Mouse (Mus musculus) 416B (cell line): Measurements from ENCODE around the gene Gm37240.

Source experiments
- DNase-seq: peaks from one replicate; pipeline ENCODE4 v3.0.0; 2011; ENCODE audit warnings: low read depth

Gene Gm37240

DNA sequence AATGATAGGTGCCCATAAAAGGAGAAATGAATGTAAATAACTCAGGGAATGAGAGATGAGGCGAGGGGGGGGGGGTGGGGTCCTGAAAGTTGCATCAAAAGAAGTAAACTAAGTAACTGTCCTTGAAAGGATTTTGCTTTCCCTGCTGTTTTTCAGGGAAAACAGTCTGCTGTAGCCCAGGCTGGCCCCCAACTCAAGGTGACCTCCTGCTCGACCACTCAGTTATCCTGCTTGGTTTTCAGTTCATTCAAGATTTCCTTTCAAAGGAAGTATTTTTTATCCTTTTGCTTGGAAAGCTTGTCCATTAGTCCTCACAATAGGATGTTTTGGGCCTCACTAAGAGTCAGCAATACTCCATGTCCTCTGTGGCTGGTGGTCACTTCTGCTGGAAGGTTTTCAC is 547.4 kb downstream of the Gm37240 start:
- DNase-seq = no peak

DNA sequence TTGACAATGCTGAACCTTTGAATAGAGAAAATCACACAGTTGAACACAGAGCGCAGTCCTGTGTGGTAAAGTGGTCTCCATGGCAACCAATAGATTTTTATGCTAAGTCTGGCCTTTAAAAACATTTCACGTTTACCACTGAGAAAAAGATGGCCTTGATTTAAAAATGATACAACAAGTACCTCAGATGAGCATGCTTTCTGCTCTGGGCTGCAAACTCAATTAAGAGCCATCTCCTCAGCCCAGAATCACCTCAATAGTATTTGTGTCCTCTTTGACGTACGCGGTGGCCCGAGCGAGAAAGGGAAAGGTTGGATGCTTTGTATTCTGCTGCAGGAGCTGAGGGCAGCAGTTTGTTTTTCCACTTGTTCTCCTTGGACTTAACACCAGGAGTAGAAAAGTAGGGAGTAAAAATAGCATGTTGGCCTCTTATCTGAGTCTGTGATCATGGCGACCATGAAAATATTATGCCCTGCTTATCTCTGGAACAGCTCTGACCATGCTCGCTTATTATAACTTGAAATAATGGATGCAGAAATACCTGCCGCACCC is 548.0 kb downstream of the Gm37240 start:
- DNase-seq = no peak

DNA sequence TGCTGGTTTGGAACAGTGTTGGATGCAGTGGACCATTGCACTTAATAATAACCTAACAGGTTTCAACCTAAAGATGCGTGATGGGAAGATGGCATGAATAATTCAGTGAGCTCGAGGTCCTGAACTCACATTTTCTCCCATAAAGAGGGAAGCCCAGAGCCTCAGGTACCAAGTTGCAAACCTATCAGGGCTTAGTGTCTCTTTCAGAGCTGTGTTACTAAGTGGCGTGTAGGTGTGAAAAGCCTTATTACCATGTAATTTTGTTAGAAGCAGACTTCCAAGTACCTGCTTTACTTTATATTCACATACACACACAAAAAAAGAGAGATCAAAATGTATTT is 548.6 kb downstream of the Gm37240 start:
- no peak for DNase-seq

DNA sequence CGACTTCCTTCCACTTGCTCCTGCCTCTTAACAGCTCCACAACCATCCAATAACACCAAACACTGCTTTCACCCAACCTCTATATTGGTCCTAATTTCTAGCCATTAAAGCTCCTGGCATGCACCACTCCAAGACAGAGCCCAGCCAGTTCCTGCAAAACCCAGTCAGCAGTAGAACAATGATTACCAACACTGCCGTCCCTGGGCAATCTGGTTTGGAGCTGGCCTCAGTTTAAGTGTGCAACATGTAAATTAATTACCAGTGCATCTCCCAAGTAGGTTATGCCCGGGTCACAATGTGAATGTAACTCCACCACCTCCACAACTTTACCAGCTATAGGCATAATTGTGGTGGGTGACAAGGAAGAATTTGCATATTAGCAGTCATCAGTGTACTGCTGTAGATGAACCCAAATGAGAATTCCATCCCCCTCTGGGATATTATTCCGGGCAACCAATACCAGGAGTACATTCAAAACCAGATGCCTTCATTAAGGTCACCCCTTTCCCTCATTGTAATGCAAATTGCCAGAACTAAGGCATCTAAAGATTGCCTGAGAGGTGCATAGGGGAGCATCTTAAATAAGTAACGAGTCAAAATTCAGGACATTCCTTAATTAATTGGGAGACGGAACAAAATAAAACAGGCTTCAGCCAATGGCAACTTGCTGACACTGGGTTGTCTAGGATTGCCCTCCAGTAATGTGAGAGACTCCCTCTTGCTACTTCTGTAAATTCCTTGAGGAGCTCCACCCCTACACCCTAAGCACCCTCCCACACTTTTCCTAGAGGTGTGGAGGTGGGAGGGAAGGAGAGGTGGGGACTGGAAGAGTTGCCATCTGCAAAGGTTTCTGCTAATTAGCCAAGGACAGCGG is 549.2 kb downstream of the Gm37240 start:
- no peak for DNase-seq

DNA sequence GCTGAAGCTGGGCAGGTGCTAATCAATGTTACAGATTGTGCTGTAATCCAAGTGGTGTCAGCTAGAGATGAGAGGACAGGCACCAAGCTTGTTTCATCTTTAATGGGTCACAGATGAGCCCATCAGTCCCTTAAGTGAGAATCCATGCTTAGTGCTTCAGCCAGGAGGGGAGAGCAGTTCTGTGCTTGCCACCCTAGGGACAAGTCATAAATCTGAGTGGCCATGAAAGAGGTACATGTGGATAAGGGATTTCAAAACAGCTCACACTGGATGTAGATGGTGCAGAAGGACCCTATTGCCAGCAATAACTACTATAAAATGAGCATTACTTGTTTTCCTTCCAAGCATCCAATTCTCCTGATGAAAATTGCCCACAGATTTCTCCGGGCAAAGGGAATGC is 551.8 kb downstream of the Gm37240 start:
- no peak for DNase-seq

DNA sequence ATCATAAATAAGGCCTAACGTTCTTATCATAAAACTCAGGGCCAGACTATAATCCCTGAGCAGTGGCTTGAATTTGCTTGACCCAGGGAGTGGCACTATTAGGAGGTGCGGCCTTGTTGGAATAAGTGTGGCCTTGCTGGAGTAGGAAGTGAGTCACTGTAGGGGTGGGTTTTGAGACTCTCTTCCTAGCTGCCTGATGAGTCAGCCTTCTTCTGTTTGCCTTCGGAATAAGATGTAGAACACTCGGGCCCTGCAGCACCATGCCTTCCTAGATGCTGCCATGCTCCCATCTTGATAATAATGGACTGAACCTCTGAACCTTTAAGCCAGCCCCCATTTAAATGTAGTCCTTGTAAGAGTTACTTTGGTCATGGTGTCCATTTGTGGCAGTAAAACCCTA is 555.0 kb downstream of the Gm37240 start:
- peak; percentile 76 for DNase-seq

GRCm38 (mm10) chr3:85318256-85318655 is 569.1 kb downstream of the Gm37240 start:
- no peak for DNase-seq

- no peak for DNase-seq
These were observed 570.0 kb downstream of the Gm37240 start for GRCm38 (mm10) chr3:85317306-85317705.

- DNase-seq = no peak
These were observed 572.4 kb downstream of the Gm37240 start for GRCm38 (mm10) chr3:85314961-85315360.

DNA sequence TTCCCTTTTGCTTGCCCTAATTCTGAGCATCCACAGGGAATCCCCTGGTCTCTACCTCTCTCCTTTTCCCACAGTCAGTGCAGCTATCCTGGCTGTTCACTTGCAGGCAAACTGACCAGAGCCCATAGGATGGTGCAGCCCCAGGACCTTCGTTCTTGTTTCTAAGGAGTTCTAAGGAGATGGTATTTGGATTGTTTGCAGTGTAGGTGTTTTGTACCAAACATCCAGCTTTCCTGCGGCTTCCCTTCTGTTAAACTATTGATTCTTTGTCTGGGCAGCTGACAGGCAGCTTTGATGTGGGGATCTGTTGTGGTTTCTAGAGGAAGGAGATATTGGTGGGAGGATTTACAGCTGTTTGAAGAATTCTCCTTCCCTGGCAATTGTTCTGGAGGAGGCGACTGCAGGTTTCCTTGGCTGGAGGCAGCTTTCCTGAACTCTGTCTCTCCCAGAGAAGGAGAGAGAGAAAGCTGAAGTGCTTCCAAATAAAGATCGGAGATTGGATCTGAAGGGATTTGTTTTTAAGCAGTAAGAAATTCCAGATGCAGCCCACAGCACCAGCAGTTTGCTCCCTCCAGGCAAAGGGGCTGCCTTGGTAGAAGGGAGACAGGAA is 573.6 kb downstream of the Gm37240 start:
- DNase-seq = no peak

GRCm38 (mm10) chr3:85311176-85311575 is 576.1 kb downstream of the Gm37240 start:
- DNase-seq = no peak

DNA sequence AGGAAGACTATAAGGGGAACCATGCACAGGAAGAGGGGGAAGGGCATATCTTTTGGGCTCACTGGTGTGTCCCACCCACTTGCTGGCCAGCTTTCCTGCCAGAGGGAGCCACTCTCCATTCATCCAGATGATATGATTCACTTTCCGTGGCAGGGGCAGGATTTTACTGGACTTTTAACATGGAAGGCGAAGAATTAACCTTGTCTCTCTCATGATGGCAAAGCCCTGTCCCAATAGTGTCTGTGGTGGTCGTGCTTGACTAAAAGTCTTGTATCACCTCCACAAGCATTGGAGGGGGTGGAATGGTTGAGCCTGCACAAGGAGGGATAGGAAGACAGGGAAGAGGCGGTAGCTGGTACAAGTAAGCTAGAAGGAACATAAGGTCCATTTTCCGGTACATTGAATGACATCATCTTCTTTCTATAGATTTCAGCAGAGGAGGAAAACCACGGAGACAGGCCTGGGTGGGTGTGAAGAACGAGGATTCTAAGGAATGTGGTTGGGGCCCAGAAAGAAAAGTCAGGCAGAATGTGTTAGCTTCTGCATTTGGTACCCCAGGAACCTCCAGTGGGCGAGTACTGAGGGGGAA is 576.8 kb downstream of the Gm37240 start:
- DNase-seq = no peak

GRCm38 (mm10) chr3:85309168-85309567 is 578.1 kb downstream of the Gm37240 start:
- DNase-seq = no peak

GRCm38 (mm10) chr3:85308706-85309105 is 578.6 kb downstream of the Gm37240 start:
- DNase-seq = no peak

- no peak for DNase-seq
These were observed 585.5 kb downstream of the Gm37240 start for GRCm38 (mm10) chr3:85301851-85302250.

DNA sequence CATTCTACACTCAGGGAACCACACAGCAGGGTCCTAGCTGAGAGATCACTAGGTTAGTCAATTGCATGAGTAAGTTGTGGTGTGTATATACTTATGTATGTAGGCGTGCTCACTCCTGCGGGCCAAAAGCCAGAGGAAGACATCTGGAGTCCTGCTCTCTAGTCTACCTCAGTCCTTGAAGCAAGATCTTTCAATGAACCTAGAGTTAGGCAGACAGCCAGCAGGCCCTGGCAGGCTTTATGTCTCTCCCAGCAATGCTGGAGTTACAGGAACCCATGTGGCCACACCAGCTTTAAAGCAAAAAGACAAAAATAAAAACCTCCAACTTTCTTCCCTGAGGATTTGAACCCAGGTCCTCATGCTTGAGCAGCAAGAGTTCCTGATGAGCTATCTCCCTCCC is 586.0 kb downstream of the Gm37240 start:
- DNase-seq = no peak

DNA sequence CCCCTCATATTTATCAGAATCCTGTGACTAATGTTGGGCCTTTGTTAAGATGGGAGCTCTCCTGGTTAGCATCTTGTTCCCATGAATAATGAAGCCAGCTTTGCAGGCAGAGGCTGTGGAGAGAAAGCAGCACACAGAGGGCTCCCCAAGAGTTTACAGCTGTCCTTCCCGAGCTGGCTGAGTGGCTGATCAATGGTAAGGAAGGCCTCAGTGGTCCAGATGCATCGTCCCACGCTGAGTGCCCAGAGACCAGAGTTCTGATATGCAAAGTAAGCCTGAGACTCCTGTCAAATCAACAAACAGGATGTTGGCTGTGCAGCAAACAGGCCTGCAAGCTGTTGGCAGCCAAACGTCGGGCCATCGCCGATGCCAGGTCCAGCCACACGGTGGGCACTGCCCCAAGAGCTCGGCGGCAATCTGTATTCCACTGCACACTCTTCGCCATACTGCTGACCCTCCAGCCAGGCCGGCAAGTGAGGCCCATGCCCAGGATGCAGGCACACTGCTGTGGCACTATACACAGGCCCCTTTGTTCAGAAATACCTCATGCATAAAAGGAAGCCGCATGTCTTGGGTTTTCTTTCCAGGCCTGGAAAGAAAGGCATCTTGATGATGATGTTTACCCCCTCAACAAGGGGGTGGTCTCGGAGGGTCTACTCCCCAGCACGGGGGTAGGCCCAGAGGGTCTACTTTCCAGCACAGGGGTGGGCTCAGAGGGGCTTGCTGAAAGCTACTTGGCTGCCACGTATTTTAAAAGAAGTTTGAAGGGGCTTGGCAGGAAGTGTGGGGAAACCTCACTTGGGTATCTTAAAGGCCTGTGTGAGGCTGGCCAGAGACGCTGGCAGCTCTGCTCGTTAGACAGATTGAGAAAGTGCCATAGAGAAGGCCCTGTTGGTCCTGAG is 587.4 kb downstream of the Gm37240 start:
- DNase-seq = no peak

- DNase-seq = no peak
These were observed 592.1 kb downstream of the Gm37240 start for GRCm38 (mm10) chr3:85295229-85295628.

- no peak for DNase-seq
These were observed 599.7 kb downstream of the Gm37240 start for GRCm38 (mm10) chr3:85287627-85288026.

DNA sequence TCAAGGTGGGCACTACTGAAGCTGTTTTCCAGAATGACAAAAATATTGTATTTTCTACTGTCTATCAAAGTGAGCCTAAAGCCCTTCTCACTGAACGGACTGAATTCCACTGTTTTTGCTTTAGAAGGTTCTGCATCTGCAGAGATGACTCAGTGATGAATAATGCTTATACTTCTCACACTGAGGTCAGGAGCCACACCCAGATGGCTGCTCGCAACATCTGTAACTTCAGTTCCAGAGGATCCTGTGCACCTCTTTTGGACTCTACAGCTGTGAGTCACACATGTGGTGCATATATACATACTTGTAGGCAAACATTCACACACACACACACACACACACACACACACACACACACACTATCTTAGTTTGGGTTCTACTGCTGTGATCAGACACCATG is 602.8 kb downstream of the Gm37240 start:
- peak; percentile 42 for DNase-seq

GRCm38 (mm10) chr3:85282816-85283215 is 604.5 kb downstream of the Gm37240 start:
- DNase-seq = no peak

DNA sequence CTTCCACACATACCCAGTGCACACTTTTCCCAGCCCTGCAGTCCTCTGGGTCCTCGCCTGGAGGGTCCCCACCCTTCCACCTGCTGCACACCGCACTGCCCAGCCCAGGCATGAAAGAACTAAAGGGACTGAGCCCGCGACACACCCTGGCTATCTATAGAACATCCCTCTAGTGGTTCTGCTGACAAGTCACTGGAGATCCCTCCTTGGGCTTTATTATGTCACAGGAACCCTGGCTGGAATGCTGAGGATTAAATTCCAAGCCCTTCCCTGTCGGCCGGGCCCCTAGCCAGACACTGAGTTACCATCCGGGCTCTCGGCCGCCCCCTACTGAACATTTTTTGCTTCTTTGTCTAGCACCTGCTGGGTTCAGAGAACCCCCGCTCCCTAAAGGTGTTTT is 612.2 kb downstream of the Gm37240 start:
- no peak for DNase-seq
